Mouse (Mus musculus) left cerebral cortex, adult 8-10 months (tissue): ENCODE results near the gene Olfr1396. TPM values are rescaled to one million over a fixed set of nuclear protein-coding genes. Genes with fewer than 3 reads are reported as not detected.

Experiments
- DNase-seq, 2 experiments: peaks; one replicate each; pipeline ENCODE4 v3.0.0; 2022; ENCODE audit warnings: low spot score in 2 of 2
- total RNA-seq, 4 experiments: library from RNA; stranded (reverse); gene quantifications; 2 replicates each; pipeline ENCODE4 v1.2.4; 2022

The Olfr1396 gene
- total RNA-seq = not detected

DNA sequence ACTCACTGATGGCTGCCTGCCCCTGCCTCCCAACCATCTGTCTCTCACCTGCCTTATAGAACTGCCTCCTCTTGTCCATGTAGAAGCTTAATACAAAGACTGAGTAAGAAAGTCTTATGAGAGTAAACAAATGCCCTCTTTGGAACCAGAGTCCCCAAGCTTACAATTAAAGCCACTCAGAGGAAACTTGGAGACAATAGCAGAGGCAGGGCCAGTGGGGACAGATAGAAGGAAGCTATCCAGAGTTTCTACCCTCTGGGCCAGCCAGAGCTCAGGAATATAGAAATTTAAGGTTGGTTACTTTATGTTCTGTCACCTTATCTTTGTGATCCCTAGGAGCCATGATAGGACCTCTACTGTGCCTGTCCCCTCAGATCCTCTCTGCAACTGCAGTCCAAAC, at the start of gene Olfr1396:
Gene Olfr1396 (minus strand): TSS at position 101 of the 400 bp plus-strand sequence.
- no peak for DNase-seq

GRCm38 (mm10) chr11:49156821-49157814, 42.4 kb upstream of the Olfr1396 start:
- DNase-seq = no peak

GRCm38 (mm10) chr11:49154077-49154476, 39.4 kb upstream of the Olfr1396 start, which contains the start of gene Olfr1394:
Gene Olfr1394, plus strand, starts transcription at chr11:49154377.
- no peak for DNase-seq

DNA sequence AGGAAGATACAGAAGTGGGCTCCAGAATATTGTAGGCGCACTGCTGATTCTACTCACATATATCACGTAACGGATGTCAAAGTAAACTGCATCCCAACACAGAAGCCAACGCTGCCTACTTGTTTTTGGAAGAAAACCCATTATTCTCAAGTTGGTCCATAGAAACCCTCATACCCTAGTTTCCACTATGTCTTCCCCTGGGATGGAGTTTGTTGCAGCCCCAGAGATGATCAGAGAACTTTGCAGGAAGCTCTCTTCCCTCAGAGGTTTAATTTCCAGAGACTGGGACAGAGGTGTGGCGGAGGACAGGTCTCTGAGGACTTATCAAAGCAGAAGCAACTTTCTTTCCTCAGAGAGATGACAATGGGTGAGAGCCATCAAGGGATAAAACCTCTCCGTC, 27.3 kb upstream of the Olfr1396 start, which contains the start of gene Olfr1395:
Gene Olfr1395 (plus strand): TSS at position 301 of the 400 bp plus-strand sequence.
- DNase-seq = no peak

DNA sequence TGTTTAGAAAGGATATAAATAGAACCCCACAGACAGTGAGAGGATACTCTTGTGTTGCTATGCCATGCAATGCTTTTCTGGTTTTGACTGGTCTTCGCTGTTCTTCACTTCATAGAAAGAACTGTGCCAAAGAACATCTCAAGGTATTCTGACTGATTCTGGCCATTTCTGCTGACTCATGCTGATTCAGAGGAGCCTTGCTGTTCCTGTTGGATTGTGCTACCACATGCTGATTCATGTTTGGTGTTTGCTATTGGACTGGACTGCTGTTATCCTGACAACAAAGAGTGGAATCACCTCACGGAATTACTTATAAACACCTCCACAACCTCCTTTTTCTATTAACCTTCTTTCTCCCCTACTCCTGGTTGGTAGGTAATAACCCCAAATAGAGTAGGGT, 9.5 kb upstream of the Olfr1396 start:
- no peak for DNase-seq

DNA sequence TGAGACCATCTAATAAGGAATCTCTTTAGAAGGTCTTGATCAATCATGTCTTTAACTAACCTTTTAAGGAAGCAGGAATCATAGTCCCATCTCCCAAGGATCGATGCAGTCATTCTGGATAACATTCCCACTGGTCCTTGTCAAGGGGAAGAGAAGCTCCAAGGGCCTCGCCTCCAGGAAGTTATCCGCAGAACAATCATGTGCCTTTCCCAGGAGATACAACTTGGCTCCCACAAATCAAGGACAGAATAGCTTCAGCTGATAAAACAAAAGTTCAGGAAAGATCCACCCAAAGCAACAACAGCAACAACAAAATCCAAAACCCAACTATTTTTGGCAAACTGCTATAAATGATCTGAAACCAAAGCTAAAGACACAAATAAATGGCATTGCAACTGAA, 5.0 kb upstream of the Olfr1396 start:
- no peak for DNase-seq

DNA sequence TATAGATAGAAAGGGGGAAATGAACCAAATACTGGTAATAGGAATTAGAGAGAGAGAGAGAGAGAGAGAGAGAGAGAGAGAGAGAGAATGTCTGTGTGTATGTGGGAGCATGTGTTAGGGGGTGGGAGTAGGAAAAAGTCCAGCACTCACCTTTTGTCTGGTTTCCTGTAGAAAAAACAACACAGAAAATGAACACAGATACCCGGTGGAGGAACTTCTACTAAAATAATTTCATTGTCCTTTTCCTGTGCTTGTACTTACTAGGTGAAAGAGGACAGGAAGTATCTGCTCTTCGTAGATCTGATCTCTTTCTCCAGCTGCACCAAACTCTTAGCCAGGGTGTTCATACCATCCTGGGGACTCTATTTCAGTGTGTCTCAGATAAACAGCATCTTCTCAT, 516 bp downstream of the Olfr1396 start:
- no peak for DNase-seq

DNA sequence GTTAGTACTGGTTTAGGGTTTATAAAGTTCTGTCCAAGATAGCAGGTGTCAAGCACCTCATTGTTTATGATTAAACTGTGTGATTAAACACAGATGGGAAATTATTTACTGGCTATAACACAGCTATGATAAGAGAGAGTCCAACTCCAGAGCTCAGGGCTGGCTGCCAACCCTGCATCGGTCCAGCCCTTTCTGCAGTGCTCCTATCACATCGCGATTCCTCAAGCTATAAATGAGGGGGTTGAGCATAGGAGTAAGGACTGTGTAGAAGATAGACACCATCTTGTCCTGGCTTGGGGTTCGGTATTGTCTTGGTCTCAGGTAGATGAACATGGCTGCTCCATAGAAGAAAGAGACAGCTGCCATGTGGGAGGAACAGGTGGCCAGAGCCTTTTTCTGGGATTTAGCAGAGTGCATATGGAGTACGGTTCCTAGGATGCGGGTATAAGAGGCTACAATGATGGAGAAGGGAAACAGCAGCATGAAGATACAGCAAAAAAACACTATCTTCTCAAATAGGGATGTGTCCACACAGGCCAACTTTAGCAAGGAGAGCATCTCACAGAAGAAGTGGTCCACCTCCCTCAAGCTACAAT, 2.0 kb downstream of the Olfr1396 start:
- peak in 1 of 2 experiments; percentile 36 for DNase-seq

GRCm38 (mm10) chr11:49111000-49111399, 3.7 kb downstream of the Olfr1396 start:
- DNase-seq = no peak

DNA sequence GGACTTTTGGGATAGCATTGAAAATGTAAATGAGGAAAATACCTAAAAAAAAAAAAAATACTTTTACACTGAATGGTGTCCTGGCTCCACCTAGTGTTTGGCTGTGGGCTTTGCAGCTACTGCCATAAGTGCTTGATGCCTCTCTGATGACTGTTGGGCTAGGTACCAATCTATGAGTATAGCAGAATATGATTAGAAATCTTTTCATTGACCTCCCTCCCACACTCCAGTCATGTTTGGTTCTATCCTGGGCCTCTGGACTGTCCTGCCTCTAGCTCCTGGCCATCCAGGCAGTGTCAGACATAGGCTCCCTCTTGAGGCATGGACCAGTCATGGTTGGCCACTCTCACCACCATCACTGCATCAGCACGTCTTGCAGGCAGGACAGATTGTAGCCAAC, 5.8 kb downstream of the Olfr1396 start:
- DNase-seq = no peak

DNA sequence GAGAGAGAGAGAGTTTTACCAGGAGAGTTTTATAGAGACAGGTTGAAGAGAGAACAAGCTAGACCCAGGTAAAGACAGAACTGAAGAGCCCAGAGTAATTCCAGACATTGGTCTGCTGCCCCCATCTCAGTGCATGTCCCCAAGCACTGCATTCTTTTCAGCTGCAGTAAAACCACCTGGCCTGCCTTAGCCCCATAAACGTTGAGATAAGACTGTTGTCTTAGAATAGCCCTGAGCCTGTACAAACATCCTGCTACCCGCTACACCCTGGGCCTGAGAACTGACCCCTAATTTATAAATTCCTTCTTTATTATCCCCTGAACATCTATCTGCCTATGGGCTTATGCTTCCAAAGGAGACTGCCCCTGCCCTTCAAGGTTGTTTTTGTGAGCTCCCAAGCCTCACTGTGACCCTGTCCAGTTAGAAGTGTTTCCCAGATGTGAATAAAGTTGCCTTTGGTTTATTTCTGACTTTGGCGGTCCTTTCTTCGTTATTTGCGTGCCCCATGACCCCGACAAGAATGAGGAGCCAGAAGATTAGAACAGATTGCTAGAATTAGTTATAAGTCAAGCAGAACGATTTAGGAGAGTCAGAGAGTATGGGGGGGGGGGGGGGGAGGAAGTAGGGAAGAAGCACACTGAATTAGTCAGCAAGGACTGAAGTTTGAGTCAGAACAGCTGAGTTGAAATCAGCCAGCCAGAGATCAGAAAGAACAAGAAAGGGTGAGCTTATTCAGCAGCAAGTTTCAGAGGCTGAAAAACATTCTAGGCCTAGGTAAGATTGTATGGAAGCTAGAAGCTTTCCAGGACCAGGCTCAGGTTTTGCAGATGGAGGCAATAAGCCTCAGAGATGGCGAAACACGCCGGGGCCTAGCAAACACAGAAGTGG, 6.8 kb downstream of the Olfr1396 start:
- no peak for DNase-seq

DNA sequence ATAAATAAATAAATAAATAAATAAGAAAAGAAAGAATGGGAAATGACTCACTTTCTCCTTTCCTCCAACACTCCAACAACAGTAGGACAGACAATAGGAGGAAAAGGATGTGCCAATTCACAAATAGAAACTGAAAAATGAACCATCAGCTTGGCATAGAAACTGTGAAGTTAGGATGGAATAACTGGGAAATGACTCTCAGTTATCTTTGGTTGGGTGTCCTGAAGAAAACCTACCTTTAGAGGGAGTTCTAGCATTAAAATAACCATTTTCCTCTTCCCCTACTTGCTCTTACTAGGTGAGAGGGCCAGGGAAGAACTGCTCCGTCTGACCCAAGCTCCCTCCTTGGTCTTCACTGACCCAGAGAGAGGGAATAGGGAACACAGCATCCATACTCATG, 8.9 kb downstream of the Olfr1396 start:
- no peak for DNase-seq

DNA sequence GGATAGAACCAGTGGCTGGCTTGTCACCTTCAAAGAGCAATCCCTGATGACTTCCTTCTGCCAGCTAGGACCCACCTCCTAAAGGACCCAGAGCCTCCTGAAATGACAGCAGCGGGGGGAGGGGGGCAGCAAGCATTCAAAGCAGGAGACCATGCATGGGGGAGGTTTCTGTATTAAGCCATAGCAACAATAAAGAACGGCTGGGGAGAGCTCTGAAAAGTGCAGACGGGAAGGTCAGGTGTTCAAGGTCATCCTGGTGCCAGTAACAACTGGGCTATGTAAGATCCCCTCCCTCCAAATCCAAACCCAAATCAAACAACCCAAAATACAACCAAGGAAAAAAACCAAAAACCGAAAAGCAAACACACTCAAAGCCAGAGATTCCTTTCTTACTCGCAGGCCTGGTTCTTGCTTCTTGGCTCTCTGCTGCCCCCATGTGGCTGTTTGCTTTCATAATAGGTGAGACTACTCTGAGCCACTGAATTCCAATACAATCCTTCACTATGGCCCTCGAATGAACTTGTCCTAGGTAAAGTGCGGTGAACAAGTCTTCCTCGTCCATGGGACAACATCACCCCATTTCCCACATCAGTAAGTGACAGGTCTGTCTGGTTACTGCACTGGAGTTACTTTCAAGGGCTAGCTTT, 11.5 kb downstream of the Olfr1396 start:
- DNase-seq = peak; percentile 56 to 59

DNA sequence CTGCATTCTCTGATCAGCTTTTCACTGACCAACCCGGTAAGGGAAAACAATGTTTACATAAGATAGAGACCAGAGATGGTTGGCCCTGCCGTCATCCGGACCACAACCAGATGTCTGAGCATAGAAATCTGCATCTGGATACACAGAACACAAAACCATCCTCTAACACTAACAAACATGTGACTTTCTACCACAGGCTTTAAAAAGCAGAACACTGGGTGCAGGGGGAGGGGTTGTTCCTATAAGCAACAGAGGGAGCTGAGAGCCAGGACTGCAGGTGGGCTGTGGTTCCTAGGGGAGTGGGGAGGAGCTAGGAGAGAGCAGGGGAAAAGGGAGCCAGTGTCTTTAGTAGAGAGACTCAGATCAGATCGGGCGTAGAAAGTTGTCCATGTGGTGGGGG, 13.2 kb downstream of the Olfr1396 start:
- DNase-seq = no peak

DNA sequence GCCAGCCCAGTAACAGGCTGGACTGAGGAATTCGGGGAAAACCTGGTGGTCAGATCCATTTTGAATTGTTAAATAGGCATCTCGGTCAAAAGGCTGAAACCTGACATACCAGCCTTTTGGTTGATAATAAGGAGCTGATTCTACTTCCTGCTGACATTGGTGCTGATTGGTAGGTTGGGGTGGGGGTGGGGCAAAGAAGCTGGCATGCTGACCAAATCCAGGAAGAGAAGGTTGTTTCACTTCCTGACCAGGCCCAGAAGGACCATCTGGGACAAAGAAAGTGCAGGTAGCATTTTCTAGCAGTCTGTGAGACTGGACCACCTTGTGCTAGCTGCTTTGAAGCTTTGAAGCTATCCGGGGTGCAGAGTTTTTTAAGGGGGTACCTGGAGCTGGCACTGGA, 14.3 kb downstream of the Olfr1396 start:
- DNase-seq = no peak

DNA sequence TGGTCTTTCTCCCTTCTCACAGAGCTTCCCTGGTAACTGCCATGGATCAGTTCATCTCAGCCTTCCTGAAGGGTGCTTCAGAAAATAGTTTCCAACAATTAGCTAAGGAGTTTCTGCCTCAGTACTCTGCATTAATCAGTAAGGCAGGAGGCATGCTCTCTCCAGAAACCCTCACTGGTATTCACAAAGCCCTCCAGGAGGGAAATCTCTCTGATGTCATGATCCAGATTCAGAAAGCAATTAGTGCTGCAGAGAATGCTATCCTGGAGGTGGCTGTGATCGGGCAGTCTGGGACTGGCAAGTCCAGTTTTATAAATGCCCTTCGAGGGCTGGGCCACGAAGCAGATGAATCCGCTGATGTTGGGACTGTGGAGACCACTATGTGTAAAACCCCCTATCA, 19.3 kb downstream of the Olfr1396 start:
- DNase-seq = no peak

DNA sequence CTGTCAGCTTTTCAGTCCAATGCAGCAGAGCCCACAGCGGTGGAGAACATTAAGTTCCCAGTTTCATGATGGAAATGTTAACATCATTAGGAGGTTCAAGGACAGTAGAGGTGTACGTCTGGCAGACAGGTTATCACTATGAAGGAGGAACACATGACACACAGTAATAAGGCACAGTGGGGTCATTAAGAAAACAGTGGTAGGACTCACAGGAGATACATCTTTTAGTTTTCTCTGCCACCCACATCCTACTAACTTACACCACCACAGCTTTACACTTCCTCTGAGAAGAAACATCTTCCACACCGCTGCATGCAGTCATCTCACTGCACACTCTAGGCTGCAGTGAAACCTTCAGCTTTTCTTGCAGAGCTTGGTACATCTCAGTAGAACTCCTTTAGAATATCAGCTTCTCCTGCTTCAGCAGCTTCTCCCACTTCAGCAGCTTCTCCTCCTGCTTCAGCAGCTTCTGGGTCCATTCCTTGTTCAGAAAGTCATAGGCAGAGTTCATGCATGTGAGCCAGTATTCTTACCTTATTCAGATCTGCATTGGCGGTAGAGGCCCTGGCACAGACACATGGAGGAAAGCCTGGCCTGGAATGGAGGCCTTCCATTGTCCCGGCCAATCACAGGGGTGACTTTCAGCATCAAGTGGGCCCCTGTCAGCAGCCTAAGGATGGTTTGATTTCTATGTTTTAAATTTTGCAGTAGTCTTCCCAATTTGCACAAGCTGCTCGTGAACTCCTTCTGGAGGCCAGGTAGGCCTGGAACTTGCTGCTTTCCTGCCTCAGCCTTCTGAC, 20.6 kb downstream of the Olfr1396 start:
- no peak for DNase-seq

GRCm38 (mm10) chr11:49092786-49093185, 21.9 kb downstream of the Olfr1396 start:
- DNase-seq = no peak

- DNase-seq = no peak
Observed at GRCm38 (mm10) chr11:49092053-49092586, 22.6 kb downstream of the Olfr1396 start.

- no peak for DNase-seq
Observed at GRCm38 (mm10) chr11:49091171-49091570, 23.5 kb downstream of the Olfr1396 start.
